Mouse (Mus musculus): Measurements from ENCODE around the gene Mgll. TPM values are rescaled to one million over a fixed set of nuclear protein-coding genes. Genes with fewer than 3 reads are reported as not detected.

Mgll gene
- polyA plus RNA-seq, 1 experiment from 2014 or later, result 29.9 TPM

DNA sequence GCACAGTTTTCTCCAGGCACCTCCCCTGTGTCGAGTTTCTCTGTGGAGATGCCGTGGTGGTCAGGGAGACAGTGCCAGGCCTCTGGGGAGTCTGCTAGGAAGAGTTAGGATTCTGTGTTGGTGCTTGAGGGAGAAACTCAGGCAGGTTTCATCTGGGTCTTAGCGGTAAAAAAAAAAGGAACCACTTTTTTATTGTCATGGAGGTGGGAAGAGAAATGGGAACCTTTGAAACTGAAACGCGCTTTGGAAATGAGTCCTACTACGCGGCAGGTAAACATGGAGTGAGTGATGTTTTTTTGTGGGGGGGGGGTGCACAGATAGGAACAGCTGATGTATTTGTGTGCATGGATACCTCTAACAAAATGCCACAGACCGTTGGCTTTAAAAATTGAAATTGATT is 12.1 kb downstream of the Mgll start:
- Histone ChIP-seq H3K27me3 (ENCODE audit: control insufficient read depth, insufficient read depth, low read length) (no peaks in the 10 kb centered on the region), H3K9ac (ENCODE audit: low read depth, low read length) (no peak overlapping the region), H3K36me3 (ENCODE audit: control insufficient read depth, insufficient read depth, low read length) (no peaks in the 10 kb centered on the region), H3K27ac (ENCODE audit: low read depth, low read length) (no peak overlapping the region), H3K4me3 (ENCODE audit: low read length) (no peak overlapping the region), H3K9me3 (ENCODE audit: control insufficient read depth, low read length) (0 out of 2 replicates have a peak, but pooled peaks cover 3% of the 10 kb centered on the region), H3K4me1 (ENCODE audit: control insufficient read depth, insufficient read depth, low read length) (peaks cover 14% of the 10 kb centered on the region), H3K4me2 (replicated peaks; ENCODE audit: low read depth, low read length) (no peak overlapping the region)
- no peak for ATAC-seq (ENCODE audit: low FRiP score, low TSS enrichment)
- 71% methylated on average over 8 of the region's 8 CpGs for WGBS

DNA sequence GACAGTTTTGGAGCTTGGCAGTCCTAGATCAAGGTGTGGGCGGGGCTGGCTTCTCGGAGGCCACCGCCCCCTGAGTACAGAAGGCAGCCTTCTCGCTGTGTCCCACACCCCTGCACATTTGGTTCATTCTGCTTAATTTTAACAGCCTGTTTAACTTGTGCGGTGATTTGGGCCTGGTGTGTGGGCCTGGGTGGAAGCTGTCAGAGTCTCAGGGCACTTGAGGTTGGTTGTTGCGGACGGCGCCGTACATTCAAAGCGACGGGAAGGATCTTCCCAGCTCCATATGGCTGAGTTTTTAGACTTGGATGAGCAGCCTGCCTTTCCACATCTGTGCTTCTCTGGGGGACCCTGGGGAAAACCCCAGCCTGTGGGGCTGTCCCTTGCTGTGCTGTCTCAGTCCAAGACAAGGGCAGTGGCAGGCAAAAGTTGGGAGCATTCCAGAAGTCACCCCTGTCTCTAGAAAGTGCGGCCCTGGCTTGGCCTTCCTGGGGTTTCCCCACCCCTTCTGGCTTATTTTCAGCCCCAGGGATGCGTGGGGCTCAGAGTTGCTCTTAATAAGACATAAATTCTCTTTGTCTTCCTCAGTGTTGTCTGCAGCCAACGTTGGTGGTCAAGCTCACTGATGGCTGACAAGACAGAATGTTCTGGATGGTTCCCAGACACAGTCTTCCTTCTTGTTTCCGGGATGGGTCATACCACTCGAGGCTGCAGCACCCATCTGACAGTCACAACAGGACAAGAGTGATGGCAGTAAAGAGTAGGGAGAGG is 12.7 kb downstream of the Mgll start:
- Histone ChIP-seq H3K9ac (ENCODE audit: low read depth, low read length) (no peak overlapping the region), H3K27ac (ENCODE audit: low read depth, low read length) (0 out of 2 replicates have a peak overlapping the region, but pooled peaks have one; percentile 10), H3K4me1 (ENCODE audit: control insufficient read depth, insufficient read depth, low read length) (peaks cover 20% of the 10 kb centered on the region), H3K9me3 (ENCODE audit: control insufficient read depth, low read length) (0 out of 2 replicates have a peak, but pooled peaks cover 3% of the 10 kb centered on the region), H3K27me3 (ENCODE audit: control insufficient read depth, insufficient read depth, low read length) (no peaks in the 10 kb centered on the region), H3K4me3 (ENCODE audit: low read length) (no peak overlapping the region), H3K4me2 (replicated peaks; ENCODE audit: low read depth, low read length) (no peak overlapping the region), H3K36me3 (ENCODE audit: control insufficient read depth, insufficient read depth, low read length) (no peaks in the 10 kb centered on the region)
- ATAC-seq (ENCODE audit: low FRiP score, low TSS enrichment), result peak; percentile 23; the same call in 1 of the 2 replicates
- WGBS, result 45% methylated on average over 16 of the region's 16 CpGs

DNA sequence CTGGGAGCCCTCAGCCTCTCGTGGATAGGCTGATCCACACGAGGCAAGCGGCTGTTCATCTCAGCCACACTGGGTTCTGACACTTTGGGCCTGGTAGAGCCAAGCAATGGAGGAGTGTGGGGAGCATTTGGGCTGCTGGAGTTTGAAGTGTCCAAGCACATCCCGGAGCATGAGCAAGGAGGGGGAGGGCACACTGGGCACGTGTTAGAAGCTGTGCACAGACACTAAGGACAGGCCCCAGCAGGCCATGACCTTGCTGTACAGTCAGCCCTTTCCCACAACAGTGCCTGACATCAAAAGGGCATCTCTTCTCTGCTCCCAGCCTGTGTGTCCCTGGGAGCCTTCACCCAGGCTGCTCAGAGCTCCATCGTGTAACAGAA is 13.3 kb downstream of the Mgll start:
- no peak overlapping the region for H3K9ac ChIP-seq (ENCODE audit: low read depth, low read length)
- H3K4me1 ChIP-seq (ENCODE audit: control insufficient read depth, insufficient read depth, low read length), result peaks cover 26% of the 10 kb centered on the region
- WGBS, result 54% methylated on average over 6 of the region's 6 CpGs
- H3K27me3 ChIP-seq (ENCODE audit: control insufficient read depth, insufficient read depth, low read length), result no peaks in the 10 kb centered on the region
- no peaks in the 10 kb centered on the region for H3K36me3 ChIP-seq (ENCODE audit: control insufficient read depth, insufficient read depth, low read length)
- H3K4me2 ChIP-seq (replicated peaks; ENCODE audit: low read depth, low read length), result no peak overlapping the region
- 0 out of 2 replicates have a peak, but pooled peaks have one; percentile 15 for ATAC-seq (ENCODE audit: low FRiP score, low TSS enrichment)
- H3K27ac ChIP-seq (ENCODE audit: low read depth, low read length), result no peak overlapping the region
- H3K4me3 ChIP-seq (ENCODE audit: low read length), result no peak overlapping the region
- 0 out of 2 replicates have a peak, but pooled peaks cover 3% of the 10 kb centered on the region for H3K9me3 ChIP-seq (ENCODE audit: control insufficient read depth, low read length)

DNA sequence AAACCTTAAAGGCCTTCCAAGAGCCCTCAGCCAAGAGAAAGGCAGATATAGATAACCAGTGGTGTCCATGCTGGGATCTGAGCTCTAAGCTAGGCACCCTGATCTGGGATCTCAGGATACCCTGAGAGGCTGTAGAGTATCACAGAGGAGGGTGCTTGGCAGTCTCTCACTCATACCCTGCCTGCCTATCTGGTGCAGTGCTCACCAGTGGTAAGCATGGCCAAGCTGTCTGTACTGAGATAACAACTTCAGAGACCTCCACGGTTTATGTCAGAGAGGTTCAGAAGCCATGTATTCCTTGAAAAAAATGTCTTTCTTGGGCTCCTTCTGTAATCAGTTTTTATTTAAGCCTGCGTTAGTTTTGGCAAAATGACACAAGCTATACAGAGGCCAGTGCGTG is 16.8 kb downstream of the Mgll start:
- no peak for ATAC-seq (ENCODE audit: low FRiP score, low TSS enrichment)
- Histone ChIP-seq H3K4me1 (ENCODE audit: control insufficient read depth, insufficient read depth, low read length) (peaks cover 28% of the 10 kb centered on the region), H3K27ac (ENCODE audit: low read depth, low read length) (no peak overlapping the region)

DNA sequence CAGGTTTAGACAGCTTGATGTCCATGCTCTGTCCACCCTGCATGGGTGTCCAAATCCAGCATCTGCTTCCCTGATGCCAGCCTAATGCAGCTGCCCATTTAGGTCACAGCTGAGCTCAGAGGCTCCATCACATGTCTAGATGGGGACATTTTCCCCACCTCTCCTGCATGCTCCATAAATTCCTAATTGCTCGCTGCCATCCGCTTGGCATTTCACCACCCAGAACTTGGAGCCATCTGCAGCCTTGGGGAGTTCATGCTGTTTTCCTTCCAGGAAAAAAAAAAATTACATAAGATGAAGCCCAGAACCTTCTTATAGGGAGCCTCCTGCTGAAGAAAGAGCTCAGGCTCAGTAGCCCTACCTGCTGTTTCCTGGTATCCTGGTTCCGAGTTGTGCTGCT is 17.6 kb downstream of the Mgll start:
- Histone ChIP-seq H3K9ac (ENCODE audit: low read depth, low read length) (no peak overlapping the region), H3K27ac (ENCODE audit: low read depth, low read length) (peak overlapping the region; percentile 62; the same call in 1 of the 2 replicates), H3K9me3 (ENCODE audit: control insufficient read depth, low read length) (no peaks in the 10 kb centered on the region), H3K36me3 (ENCODE audit: control insufficient read depth, insufficient read depth, low read length) (no peaks in the 10 kb centered on the region), H3K4me1 (ENCODE audit: control insufficient read depth, insufficient read depth, low read length) (peaks cover 25% of the 10 kb centered on the region), H3K4me2 (replicated peaks; ENCODE audit: low read depth, low read length) (no peak overlapping the region), H3K27me3 (ENCODE audit: control insufficient read depth, insufficient read depth, low read length) (no peaks in the 10 kb centered on the region), H3K4me3 (ENCODE audit: low read length) (no peak overlapping the region)
- 29% methylated on average over 3 of the region's 3 CpGs for WGBS
- ATAC-seq (ENCODE audit: low FRiP score, low TSS enrichment), result peak; percentile 47; the same call in 1 of the 2 replicates

More for the DNA sequence above, 16.8 kb downstream of the Mgll start:
- Histone ChIP-seq H3K27me3 (ENCODE audit: control insufficient read depth, insufficient read depth, low read length) (no peaks in the 10 kb centered on the region), H3K9ac (ENCODE audit: low read depth, low read length) (no peak overlapping the region), H3K9me3 (ENCODE audit: control insufficient read depth, low read length) (no peaks in the 10 kb centered on the region), H3K36me3 (ENCODE audit: control insufficient read depth, insufficient read depth, low read length) (no peaks in the 10 kb centered on the region), H3K4me2 (replicated peaks; ENCODE audit: low read depth, low read length) (no peak overlapping the region), H3K4me3 (ENCODE audit: low read length) (no peak overlapping the region)
- 83% methylated on average over 3 of the region's 3 CpGs for WGBS

GRCm38 (mm10) chr6:88742286-88743011 is 18.2 kb downstream of the Mgll start:
- Histone ChIP-seq H3K4me1 (ENCODE audit: control insufficient read depth, insufficient read depth, low read length) (peaks cover 21% of the 10 kb centered on the region), H3K27me3 (ENCODE audit: control insufficient read depth, insufficient read depth, low read length) (no peaks in the 10 kb centered on the region), H3K9ac (ENCODE audit: low read depth, low read length) (no peak overlapping the region), H3K4me3 (ENCODE audit: low read length) (no peak overlapping the region), H3K36me3 (ENCODE audit: control insufficient read depth, insufficient read depth, low read length) (no peaks in the 10 kb centered on the region), H3K9me3 (ENCODE audit: control insufficient read depth, low read length) (no peaks in the 10 kb centered on the region), H3K4me2 (replicated peaks; ENCODE audit: low read depth, low read length) (no peak overlapping the region), H3K27ac (ENCODE audit: low read depth, low read length) (peak overlapping the region; percentile 62; the same call in 1 of the 2 replicates)
- ATAC-seq (ENCODE audit: low FRiP score, low TSS enrichment), result peak; percentile 40
- WGBS, result 40% methylated on average over 9 of the region's 9 CpGs

- Histone ChIP-seq H3K27ac (ENCODE audit: low read depth, low read length) (no peak overlapping the region), H3K4me2 (replicated peaks; ENCODE audit: low read depth, low read length) (no peak overlapping the region), H3K36me3 (ENCODE audit: control insufficient read depth, insufficient read depth, low read length) (no peaks in the 10 kb centered on the region), H3K27me3 (ENCODE audit: control insufficient read depth, insufficient read depth, low read length) (no peaks in the 10 kb centered on the region), H3K4me1 (ENCODE audit: control insufficient read depth, insufficient read depth, low read length) (peaks cover 18% of the 10 kb centered on the region; the same call in 1 of the 2 replicates), H3K9me3 (ENCODE audit: control insufficient read depth, low read length) (no peaks in the 10 kb centered on the region), H3K9ac (ENCODE audit: low read depth, low read length) (no peak overlapping the region), H3K4me3 (ENCODE audit: low read length) (no peak overlapping the region)
- 53% methylated on average over 14 of the region's 14 CpGs for WGBS
- no peak for ATAC-seq (ENCODE audit: low FRiP score, low TSS enrichment)
Observed at GRCm38 (mm10) chr6:88743601-88744291, 19.5 kb downstream of the Mgll start.

DNA sequence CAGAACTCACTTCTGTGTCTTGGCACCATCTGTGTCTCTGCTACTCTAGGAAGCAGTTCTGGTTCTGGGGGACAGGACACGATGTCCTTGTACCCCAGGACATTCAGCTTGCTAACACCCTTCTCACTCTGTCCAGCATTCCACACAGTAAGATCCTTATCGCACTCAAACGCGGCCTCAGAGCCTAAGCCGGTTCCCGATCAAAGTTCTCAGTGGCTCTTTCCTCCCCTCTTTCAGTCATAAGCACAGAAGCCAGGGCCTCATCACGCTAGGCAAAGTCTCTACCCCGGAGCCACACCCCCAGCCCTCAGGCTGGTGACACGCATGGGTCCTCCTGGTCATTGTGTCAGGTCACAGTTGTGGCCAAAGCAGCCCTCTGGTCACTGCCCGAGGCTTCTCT is 20.8 kb downstream of the Mgll start:
- Histone ChIP-seq H3K9me3 (ENCODE audit: control insufficient read depth, low read length) (no peaks in the 10 kb centered on the region), H3K9ac (ENCODE audit: low read depth, low read length) (no peak overlapping the region), H3K27me3 (ENCODE audit: control insufficient read depth, insufficient read depth, low read length) (no peaks in the 10 kb centered on the region), H3K36me3 (ENCODE audit: control insufficient read depth, insufficient read depth, low read length) (no peaks in the 10 kb centered on the region), H3K4me1 (ENCODE audit: control insufficient read depth, insufficient read depth, low read length) (peaks cover 18% of the 10 kb centered on the region; the same call in 1 of the 2 replicates), H3K4me2 (replicated peaks; ENCODE audit: low read depth, low read length) (no peak overlapping the region), H3K27ac (ENCODE audit: low read depth, low read length) (no peak overlapping the region), H3K4me3 (ENCODE audit: low read length) (no peak overlapping the region)
- WGBS, result 73% methylated on average over 10 of the region's 10 CpGs
- no peak for ATAC-seq (ENCODE audit: low FRiP score, low TSS enrichment)
